Mouse (Mus musculus): Measurements from ENCODE around the gene Nfib. TPM values are rescaled to one million over a fixed set of nuclear protein-coding genes. Genes with fewer than 3 reads are reported as not detected.

Gene Nfib
- total RNA-seq (2023) = under 1 TPM; 0.18 to 0.31 TPM

GRCm38 (mm10) chr4:82704841-82705794 is at the start of gene Nfib:
TSS of gene Nfib (minus strand) at chr4:82705750.

Other genes starting within 250 kb of the Nfib start
- 10 to 100 TPM; 11.9 to 13.9 TPM for gene Zdhhc21, start 154.2 kb upstream of the Nfib start, total RNA-seq (2023)
- not detected for gene Cer1, start 179.4 kb upstream of the Nfib start, total RNA-seq (2023)

Data from neutrophil, adult 83 days (primary cell).